Mouse (Mus musculus): ENCODE data around the gene Mettl11b.

Mettl11b gene

DNA sequence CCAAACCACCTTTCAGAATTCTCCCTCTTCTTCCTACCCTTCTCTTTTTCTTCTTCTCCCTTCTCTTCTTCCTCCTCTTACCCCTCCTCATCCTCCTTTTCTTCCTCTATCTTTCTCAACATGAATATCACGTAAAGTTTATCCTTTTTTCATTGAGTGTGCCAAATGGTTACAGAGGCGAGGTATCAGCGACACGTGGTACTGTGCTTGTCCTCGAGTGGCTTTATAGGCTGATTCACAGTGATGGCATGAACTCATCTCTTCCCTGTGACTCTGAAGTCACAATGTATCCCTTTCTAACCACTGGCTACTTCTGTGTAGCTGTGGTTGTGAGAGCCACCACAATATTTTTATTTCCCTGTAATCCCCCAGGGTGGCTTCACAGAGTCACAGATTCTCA is 68.6 kb downstream of the Mettl11b start:
- no peak for DNase-seq (ENCODE audit: low spot score in 2 of 2)

All from urinary bladder, postnatal 4 days (tissue).